Mouse (Mus musculus): ENCODE data around the gene Ifit2. TPM values are rescaled to one million over a fixed set of nuclear protein-coding genes. Genes with fewer than 3 reads are reported as not detected.
A peak's percentile ranks its signal among the peaks of the same experiment; 100 is the strongest.

The Ifit2 gene
- polyA plus RNA-seq, 1 experiment from 2014 or later: 4.7 TPM

DNA sequence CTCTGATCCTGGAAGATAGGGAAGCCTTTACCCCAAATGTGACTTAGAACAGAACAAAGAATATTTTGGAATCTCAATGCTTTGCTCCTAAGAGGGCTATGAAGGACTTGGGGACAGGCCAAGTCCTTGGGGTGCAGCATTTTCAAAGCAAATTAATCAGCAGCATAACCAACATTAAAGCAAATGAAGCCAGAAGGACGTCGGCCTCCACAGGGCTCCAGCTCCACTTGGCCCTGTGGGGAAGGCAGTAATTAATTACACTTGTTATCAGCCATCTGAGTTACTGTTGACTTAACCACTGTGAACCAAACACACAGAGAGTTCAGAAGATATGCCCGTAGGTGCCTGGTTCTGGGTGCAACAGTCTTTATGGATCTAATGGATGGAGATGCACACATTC is 31.7 kb upstream of the Ifit2 start:
- H3K9ac ChIP-seq (ENCODE audit: low read length): no peak overlapping the region
- H3K27me3 ChIP-seq (ENCODE audit: control insufficient read depth, insufficient read depth, low read length): no peaks in the 10 kb centered on the region
- no peak overlapping the region for H3K27ac ChIP-seq (ENCODE audit: low read depth, low read length)
- no peaks in the 10 kb centered on the region for H3K4me1 ChIP-seq (ENCODE audit: control insufficient read depth, insufficient read depth, low read length)
- ATAC-seq (ENCODE audit: low FRiP score) (no peak), DNase-seq (ENCODE audit: low spot score, missing footprints) (no peak)
- H3K9me3 ChIP-seq (ENCODE audit: control insufficient read depth, low read length): no peaks in the 10 kb centered on the region
- H3K36me3 ChIP-seq (ENCODE audit: control insufficient read depth, insufficient read depth, low read length): no peaks in the 10 kb centered on the region; the same call in 1 of the 2 replicates
- no peak overlapping the region for H3K4me2 ChIP-seq
- H3K4me3 ChIP-seq (ENCODE audit: low read depth, low read length): no peak overlapping the region
- WGBS: 86% methylated on average over 3 of the region's 3 CpGs

DNA sequence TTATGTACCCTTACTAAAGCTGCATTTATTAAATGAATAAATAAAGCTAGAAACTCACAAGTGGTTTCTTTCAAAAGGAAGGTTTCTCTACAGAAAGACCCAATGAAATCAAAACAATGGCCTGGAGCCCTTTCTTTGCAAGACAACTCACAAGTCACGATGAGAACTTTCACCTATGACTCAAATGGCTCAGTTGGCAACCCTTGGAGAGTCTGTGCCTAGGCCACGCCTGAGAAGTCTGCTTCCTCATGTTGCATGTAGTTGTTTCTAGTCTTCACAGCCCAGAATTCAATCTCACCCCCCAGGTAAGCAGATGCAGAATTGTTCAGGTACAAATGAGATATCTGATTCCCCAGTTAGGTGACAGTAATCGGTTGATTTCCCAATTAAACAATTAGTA is 30.8 kb upstream of the Ifit2 start:
- no peak overlapping the region for H3K4me2 ChIP-seq
- no peak overlapping the region for H3K4me3 ChIP-seq (ENCODE audit: low read depth, low read length)
- ATAC-seq (ENCODE audit: low FRiP score) (no peak), DNase-seq (ENCODE audit: low spot score, missing footprints) (no peak)
- no peaks in the 10 kb centered on the region for H3K4me1 ChIP-seq (ENCODE audit: control insufficient read depth, insufficient read depth, low read length)
- 83% methylated on average over 3 of the region's 3 CpGs for WGBS
- H3K27ac ChIP-seq (ENCODE audit: low read depth, low read length): no peak overlapping the region
- H3K36me3 ChIP-seq (ENCODE audit: control insufficient read depth, insufficient read depth, low read length): no peaks in the 10 kb centered on the region; the same call in 1 of the 2 replicates
- no peaks in the 10 kb centered on the region for H3K27me3 ChIP-seq (ENCODE audit: control insufficient read depth, insufficient read depth, low read length)
- no peaks in the 10 kb centered on the region for H3K9me3 ChIP-seq (ENCODE audit: control insufficient read depth, low read length)
- H3K9ac ChIP-seq (ENCODE audit: low read length): no peak overlapping the region

DNA sequence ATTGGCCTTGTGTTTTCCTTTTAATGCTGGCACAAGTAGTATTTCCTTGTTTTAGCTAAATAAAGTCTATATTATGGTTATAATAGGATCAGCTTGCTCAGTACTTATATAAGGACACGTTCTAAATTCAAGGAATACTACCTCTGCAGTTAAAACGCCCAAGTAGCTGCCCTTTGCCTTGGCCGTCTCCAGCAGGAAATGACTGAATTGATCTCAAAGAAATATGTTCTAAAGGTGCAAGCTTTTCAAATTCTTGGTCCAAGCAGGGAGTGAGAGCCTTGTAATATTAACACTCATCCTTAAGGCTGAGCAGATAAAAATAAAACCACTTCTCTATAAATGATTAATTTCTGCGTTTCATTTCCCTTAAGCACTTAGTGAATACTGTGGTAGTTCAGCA is 30.4 kb upstream of the Ifit2 start:
- H3K4me3 ChIP-seq (ENCODE audit: low read depth, low read length): no peak overlapping the region
- H3K36me3 ChIP-seq (ENCODE audit: control insufficient read depth, insufficient read depth, low read length): no peaks in the 10 kb centered on the region; the same call in 1 of the 2 replicates
- no peak overlapping the region for H3K27ac ChIP-seq (ENCODE audit: low read depth, low read length)
- DNase-seq (ENCODE audit: low spot score, missing footprints) (no peak), ATAC-seq (ENCODE audit: low FRiP score) (no peak)
- H3K4me1 ChIP-seq (ENCODE audit: control insufficient read depth, insufficient read depth, low read length): no peaks in the 10 kb centered on the region
- no peaks in the 10 kb centered on the region for H3K9me3 ChIP-seq (ENCODE audit: control insufficient read depth, low read length)
- no peaks in the 10 kb centered on the region for H3K27me3 ChIP-seq (ENCODE audit: control insufficient read depth, insufficient read depth, low read length)
- no peak overlapping the region for H3K4me2 ChIP-seq
- H3K9ac ChIP-seq (ENCODE audit: low read length): no peak overlapping the region
- WGBS: 85% methylated on average over 4 of the region's 4 CpGs

DNA sequence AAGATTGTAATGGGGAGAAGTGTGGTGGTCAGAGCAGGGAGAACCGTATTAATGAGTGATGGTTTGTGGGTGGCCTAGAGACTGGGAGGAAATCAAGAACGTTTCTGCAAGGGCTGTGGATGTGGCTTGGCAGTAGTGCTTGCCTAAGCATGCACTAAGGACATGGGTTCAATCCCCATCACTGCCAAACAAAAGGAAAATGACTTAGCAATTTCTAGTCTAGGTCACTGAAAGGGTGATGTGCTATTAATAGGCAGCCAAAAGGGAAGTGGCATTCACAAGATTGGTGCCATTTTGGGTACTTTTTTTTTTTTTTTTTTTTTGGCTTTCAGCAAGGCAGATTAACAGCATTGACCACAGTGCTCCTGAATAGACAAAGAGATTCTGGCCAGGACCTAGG is 29.1 kb upstream of the Ifit2 start:
- WGBS: 82% methylated on average over 2 of the region's 2 CpGs
- Histone ChIP-seq H3K9me3 (ENCODE audit: control insufficient read depth, low read length) (no peaks in the 10 kb centered on the region), H3K27ac (ENCODE audit: low read depth, low read length) (no peak overlapping the region), H3K4me2 (no peak overlapping the region), H3K4me3 (ENCODE audit: low read depth, low read length) (no peak overlapping the region), H3K9ac (ENCODE audit: low read length) (no peak overlapping the region), H3K36me3 (ENCODE audit: control insufficient read depth, insufficient read depth, low read length) (no peaks in the 10 kb centered on the region; the same call in 1 of the 2 replicates), H3K27me3 (ENCODE audit: control insufficient read depth, insufficient read depth, low read length) (no peaks in the 10 kb centered on the region), H3K4me1 (ENCODE audit: control insufficient read depth, insufficient read depth, low read length) (peaks cover under 1% of the 10 kb centered on the region; the same call in 1 of the 2 replicates)
- DNase-seq (ENCODE audit: low spot score, missing footprints) (peak; percentile 33), ATAC-seq (ENCODE audit: low FRiP score) (no peak)

DNA sequence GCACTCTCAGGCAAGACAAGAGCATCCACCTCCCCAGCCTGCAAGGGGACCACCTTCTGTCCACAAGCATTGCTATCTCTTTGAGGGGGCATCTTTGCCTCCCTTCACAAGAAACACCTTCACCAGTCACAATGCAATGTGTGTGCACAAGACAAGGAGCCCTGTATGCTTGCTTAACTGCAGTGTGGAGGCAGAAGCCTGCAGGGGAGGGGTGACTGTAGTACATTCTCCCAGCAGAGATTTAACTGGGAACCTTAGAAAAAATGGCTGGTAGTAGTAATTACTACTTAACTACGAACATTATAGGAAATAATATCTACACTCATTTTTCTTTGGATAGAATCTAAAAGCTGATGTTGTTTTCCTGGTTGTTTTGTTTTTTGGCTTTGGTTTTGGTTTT is 28.5 kb upstream of the Ifit2 start:
- H3K36me3 ChIP-seq (ENCODE audit: control insufficient read depth, insufficient read depth, low read length): no peaks in the 10 kb centered on the region; the same call in 1 of the 2 replicates
- WGBS: 89% methylated on average over 1 of the region's 1 CpGs
- no peak overlapping the region for H3K4me2 ChIP-seq
- no peaks in the 10 kb centered on the region for H3K9me3 ChIP-seq (ENCODE audit: control insufficient read depth, low read length)
- H3K27me3 ChIP-seq (ENCODE audit: control insufficient read depth, insufficient read depth, low read length): no peaks in the 10 kb centered on the region
- ATAC-seq (ENCODE audit: low FRiP score) (no peak), DNase-seq (ENCODE audit: low spot score, missing footprints) (peak; percentile 23)
- H3K9ac ChIP-seq (ENCODE audit: low read length): no peak overlapping the region
- H3K27ac ChIP-seq (ENCODE audit: low read depth, low read length): no peak overlapping the region
- H3K4me3 ChIP-seq (ENCODE audit: low read depth, low read length): no peak overlapping the region
- peaks cover 3% of the 10 kb centered on the region; the same call in 1 of the 2 replicates for H3K4me1 ChIP-seq (ENCODE audit: control insufficient read depth, insufficient read depth, low read length)

DNA sequence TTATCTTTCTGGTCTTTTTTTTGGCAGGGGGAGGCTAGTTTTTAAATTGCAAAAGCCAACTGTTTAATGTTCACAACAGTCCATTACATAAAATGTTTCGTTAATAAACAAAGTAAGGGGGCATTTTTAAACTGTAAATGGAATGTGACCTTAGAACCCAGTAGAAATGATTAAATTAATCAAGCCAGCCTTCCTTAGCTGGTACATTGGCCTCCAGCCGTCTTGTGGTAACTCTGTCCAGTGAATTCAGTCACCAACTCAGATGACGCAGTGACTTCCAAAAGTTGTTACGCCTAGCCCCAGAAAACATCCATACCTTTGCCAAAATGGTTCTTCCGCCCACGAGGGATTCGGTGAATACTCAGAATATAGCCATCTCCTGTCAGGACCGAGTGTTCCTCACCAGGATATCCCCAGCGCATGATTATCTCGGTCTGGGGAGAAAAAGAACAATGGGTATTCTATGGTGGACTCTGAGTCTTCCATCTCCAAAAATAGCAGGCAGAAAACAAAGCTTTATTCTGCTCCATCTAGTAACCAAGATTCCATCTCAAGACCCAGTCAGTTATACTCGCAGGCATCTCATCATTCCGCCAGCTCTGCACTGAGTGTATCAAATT is 27.3 kb upstream of the Ifit2 start:
- Histone ChIP-seq H3K9ac (ENCODE audit: low read length) (no peak overlapping the region), H3K4me3 (ENCODE audit: low read depth, low read length) (no peak overlapping the region), H3K4me1 (ENCODE audit: control insufficient read depth, insufficient read depth, low read length) (peaks cover 3% of the 10 kb centered on the region; the same call in 1 of the 2 replicates), H3K36me3 (ENCODE audit: control insufficient read depth, insufficient read depth, low read length) (no peaks in the 10 kb centered on the region; the same call in 1 of the 2 replicates), H3K27ac (ENCODE audit: low read depth, low read length) (no peak overlapping the region), H3K4me2 (no peak overlapping the region), H3K27me3 (ENCODE audit: control insufficient read depth, insufficient read depth, low read length) (no peaks in the 10 kb centered on the region), H3K9me3 (ENCODE audit: control insufficient read depth, low read length) (no peaks in the 10 kb centered on the region)
- WGBS: 92% methylated on average over 12 of the region's 12 CpGs
- ATAC-seq (ENCODE audit: low FRiP score) (no peak), DNase-seq (ENCODE audit: low spot score, missing footprints) (peak; percentile 26)

DNA sequence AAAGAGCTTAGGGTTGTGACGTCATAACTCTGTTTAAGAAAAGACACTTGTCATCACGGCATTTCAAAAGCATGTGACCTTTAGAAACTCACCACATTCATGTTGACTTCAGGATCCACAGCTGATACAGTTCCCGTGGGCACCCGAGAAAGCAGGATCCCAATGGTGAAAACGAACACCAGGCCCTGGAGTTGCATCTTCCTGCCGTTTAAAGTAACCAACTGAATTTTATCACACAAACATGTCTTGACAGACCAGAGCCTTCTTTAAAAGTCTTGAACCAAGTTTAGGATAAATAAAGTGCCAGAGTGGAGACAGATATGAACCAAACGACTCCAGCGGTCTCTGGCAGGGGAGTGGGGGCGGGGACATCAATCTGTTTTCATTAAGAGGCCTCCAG is 25.8 kb upstream of the Ifit2 start:
- WGBS: 82% methylated on average over 9 of the region's 9 CpGs
- peak; percentile 77 for DNase-seq (ENCODE audit: low spot score, missing footprints)
- no peak overlapping the region for H3K27ac ChIP-seq (ENCODE audit: low read depth, low read length)

DNA sequence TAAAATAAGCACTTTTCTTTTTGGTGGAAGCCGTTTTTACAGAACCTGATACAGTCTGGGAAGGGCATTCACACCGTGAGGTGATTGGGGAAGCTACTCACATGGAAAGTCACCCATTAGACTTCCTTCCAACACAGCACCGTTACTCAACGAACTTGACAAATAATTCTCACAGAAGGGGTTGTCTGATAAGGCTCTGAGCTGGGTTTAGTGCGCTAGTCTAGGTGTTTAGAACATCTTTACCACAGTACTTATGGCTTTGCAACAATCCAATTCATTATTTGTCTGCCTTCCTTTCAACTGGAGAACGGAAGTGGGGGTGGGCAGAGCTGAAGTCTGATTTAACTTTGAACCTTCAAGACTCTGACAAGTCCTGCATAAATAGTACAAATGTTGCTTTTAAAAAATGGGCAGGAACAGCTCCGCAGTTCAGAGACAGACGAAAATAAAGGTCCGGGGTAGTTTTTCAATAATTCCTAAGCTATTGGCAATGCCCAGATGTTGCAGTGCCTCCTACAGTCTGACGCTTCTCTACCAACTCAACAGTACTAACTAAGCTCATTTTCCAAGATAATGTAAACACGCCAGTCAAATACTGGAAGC is 24.1 kb upstream of the Ifit2 start:
- no peaks in the 10 kb centered on the region for H3K9me3 ChIP-seq (ENCODE audit: control insufficient read depth, low read length)
- peaks cover 3% of the 10 kb centered on the region; the same call in 1 of the 2 replicates for H3K4me1 ChIP-seq (ENCODE audit: control insufficient read depth, insufficient read depth, low read length)
- H3K4me3 ChIP-seq (ENCODE audit: low read depth, low read length): peak overlapping the region; percentile 55
- H3K4me2 ChIP-seq: peak overlapping the region; percentile 53
- 0 out of 2 replicates have a peak, but pooled peaks have one; percentile 4 for ATAC-seq (ENCODE audit: low FRiP score)
- peak overlapping the region; percentile 63; the same call in 1 of the 2 replicates for H3K9ac ChIP-seq (ENCODE audit: low read length)
- no peaks in the 10 kb centered on the region for H3K36me3 ChIP-seq (ENCODE audit: control insufficient read depth, insufficient read depth, low read length)
- WGBS: 47% methylated on average over 11 of the region's 11 CpGs
- DNase-seq (ENCODE audit: low spot score, missing footprints): peak; percentile 77
- H3K27me3 ChIP-seq (ENCODE audit: control insufficient read depth, insufficient read depth, low read length): no peaks in the 10 kb centered on the region
- no peak overlapping the region for H3K27ac ChIP-seq (ENCODE audit: low read depth, low read length)

More for the DNA sequence above, 25.8 kb upstream of the Ifit2 start:
- Histone ChIP-seq H3K4me2 (no peak overlapping the region), H3K4me1 (ENCODE audit: control insufficient read depth, insufficient read depth, low read length) (peaks cover 3% of the 10 kb centered on the region; the same call in 1 of the 2 replicates), H3K27me3 (ENCODE audit: control insufficient read depth, insufficient read depth, low read length) (no peaks in the 10 kb centered on the region), H3K36me3 (ENCODE audit: control insufficient read depth, insufficient read depth, low read length) (no peaks in the 10 kb centered on the region), H3K9ac (ENCODE audit: low read length) (no peak overlapping the region), H3K4me3 (ENCODE audit: low read depth, low read length) (no peak overlapping the region), H3K9me3 (ENCODE audit: control insufficient read depth, low read length) (no peaks in the 10 kb centered on the region)
- no peak for ATAC-seq (ENCODE audit: low FRiP score)

DNA sequence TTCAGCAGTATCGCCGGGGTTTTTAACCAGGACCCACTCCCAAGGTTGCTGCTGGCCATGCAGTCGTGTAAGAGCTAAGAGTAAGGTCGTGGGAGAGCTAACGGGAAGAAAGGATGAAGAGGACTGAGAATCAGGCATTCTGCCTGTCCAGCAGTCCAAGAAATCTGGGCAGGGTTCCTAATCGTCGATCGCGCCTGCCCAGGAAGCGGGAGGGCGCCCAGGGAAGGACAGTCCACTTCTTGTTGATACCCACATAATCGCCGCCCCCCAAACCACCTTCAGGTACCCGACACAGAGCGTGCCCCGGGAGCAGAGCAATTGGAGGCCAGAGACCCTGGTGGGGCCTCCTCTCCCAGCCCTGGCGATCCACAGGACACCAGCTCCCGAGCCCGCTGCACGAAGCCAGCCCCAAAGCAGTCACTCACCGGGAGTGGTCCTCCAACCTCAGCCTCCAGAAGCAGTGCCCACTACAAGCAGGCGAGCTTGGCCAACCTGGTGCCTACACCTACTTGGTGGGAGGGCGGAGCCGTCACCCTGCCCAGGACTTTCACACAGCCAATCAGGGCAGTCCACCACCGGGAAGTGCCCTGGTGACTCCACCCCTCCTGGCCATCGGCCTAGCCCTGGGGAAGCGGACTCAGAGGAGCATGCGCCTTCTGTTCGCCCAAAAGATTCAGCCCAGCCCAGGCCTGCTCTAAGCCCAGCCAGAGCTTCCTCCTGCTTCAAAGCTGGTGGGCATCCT is 23.4 kb upstream of the Ifit2 start, which contains the start of gene Lipa:
Gene Lipa (minus strand): TSS at position 534 of the 742 bp plus-strand sequence.
- WGBS: under 1% methylated on average over 29 of the region's 29 CpGs
- Histone ChIP-seq H3K9me3 (ENCODE audit: control insufficient read depth, low read length) (no peaks in the 10 kb centered on the region), H3K4me1 (ENCODE audit: control insufficient read depth, insufficient read depth, low read length) (peaks cover 3% of the 10 kb centered on the region; the same call in 1 of the 2 replicates), H3K4me3 (ENCODE audit: low read depth, low read length) (peak within 1 kb of the TSS; percentile 55), H3K27me3 (ENCODE audit: control insufficient read depth, insufficient read depth, low read length) (no peaks in the 10 kb centered on the region), H3K9ac (ENCODE audit: low read length) (peak within 1 kb of the TSS; percentile 63), H3K27ac (ENCODE audit: low read depth, low read length) (no peak within 1 kb of the TSS), H3K36me3 (ENCODE audit: control insufficient read depth, insufficient read depth, low read length) (no peaks in the 10 kb centered on the region), H3K4me2 (peak within 1 kb of the TSS; percentile 53)
- DNase-seq (ENCODE audit: low spot score, missing footprints) (peak; percentile 97), ATAC-seq (ENCODE audit: low FRiP score) (peak; percentile 100)
